Mouse (Mus musculus): ENCODE results near the gene Klkb1. TPM values are rescaled to one million over a fixed set of nuclear protein-coding genes. Genes with fewer than 3 reads are reported as not detected.

The Klkb1 gene
- polyA plus RNA-seq, 2 experiments: 4.3 to 6.0 TPM

GRCm38 (mm10) chr8:45304354-45304753 lies 9.7 kb upstream of the Klkb1 start:
- 57% methylated on average over 3 of the region's 3 CpGs for WGBS (ENCODE audit: insufficient replicate concordance)
- ATAC-seq (ENCODE audit: insufficient read depth) (no peak), DNase-seq (ENCODE audit: low read depth in 3 of 3, low spot score in 3 of 3) (no peak)
- Histone ChIP-seq H3K4me3 (ENCODE audit: insufficient read depth in 1 of 2, low read depth in 2 of 2, low read length in 2 of 2) (no peak overlapping the region), H3K4me2 (ENCODE audit: low read depth) (no peak overlapping the region), H3K9ac (replicated peaks) (no peak overlapping the region), H3K27ac (no peak overlapping the region), H3K36me3 (replicated peaks; ENCODE audit: control insufficient read depth, insufficient read depth, low read depth) (no peaks in the 10 kb centered on the region), H3K4me1 (replicated peaks; ENCODE audit: control insufficient read depth in 2 of 2, insufficient read depth in 2 of 2, low read length in 1 of 2) (no peaks in the 10 kb centered on the region), H3K27me3 (ENCODE audit: control insufficient read depth, insufficient read depth, low read length) (no peaks in the 10 kb centered on the region), H3K9me3 (ENCODE audit: control insufficient read depth, low read length) (no peaks in the 10 kb centered on the region)
- TF ChIP-seq CTCF (IDR thresholded peaks at IDR 0.05; ENCODE audit: low read depth) (no peak), EP300 (IDR thresholded peaks at IDR 0.05; ENCODE audit: low read depth) (no peak)

- Histone ChIP-seq H3K9me3 (ENCODE audit: control insufficient read depth, low read length) (no peaks in the 10 kb centered on the region), H3K9ac (replicated peaks) (no peak overlapping the region), H3K4me1 (replicated peaks; ENCODE audit: control insufficient read depth in 2 of 2, insufficient read depth in 2 of 2, low read length in 1 of 2) (no peaks in the 10 kb centered on the region), H3K4me3 (ENCODE audit: insufficient read depth in 1 of 2, low read depth in 2 of 2, low read length in 2 of 2) (no peak overlapping the region), H3K27ac (no peak overlapping the region), H3K4me2 (ENCODE audit: low read depth) (no peak overlapping the region), H3K27me3 (ENCODE audit: control insufficient read depth, insufficient read depth, low read length) (no peaks in the 10 kb centered on the region), H3K36me3 (replicated peaks; ENCODE audit: control insufficient read depth, insufficient read depth, low read depth) (no peaks in the 10 kb centered on the region)
- 72% methylated on average over 8 of the region's 8 CpGs for WGBS (ENCODE audit: insufficient replicate concordance)
- ATAC-seq (ENCODE audit: insufficient read depth) (no peak), DNase-seq (ENCODE audit: low read depth in 3 of 3, low spot score in 3 of 3) (no peak)
- TF ChIP-seq CTCF (IDR thresholded peaks at IDR 0.05; ENCODE audit: low read depth): no peak
Measured at GRCm38 (mm10) chr8:45302390-45302789, 7.7 kb upstream of the Klkb1 start.

GRCm38 (mm10) chr8:45295276-45295675 lies 617 bp upstream of the Klkb1 start:
- H3K36me3 ChIP-seq (replicated peaks; ENCODE audit: control insufficient read depth, insufficient read depth, low read depth): no peaks in the 10 kb centered on the region
- ATAC-seq (ENCODE audit: insufficient read depth): no peak
- 60% methylated on average over 6 of the region's 6 CpGs for WGBS (ENCODE audit: insufficient replicate concordance)
- H3K27me3 ChIP-seq (ENCODE audit: control insufficient read depth, insufficient read depth, low read length): no peaks in the 10 kb centered on the region
- peaks cover 0 to 4% of the 10 kb centered on the region in 2 experiments; a peak in 1 of 4 replicates for H3K4me1 ChIP-seq (replicated peaks; ENCODE audit: control insufficient read depth in 2 of 2, insufficient read depth in 2 of 2, low read length in 1 of 2)
- no peak overlapping the region for H3K4me2 ChIP-seq (ENCODE audit: low read depth)
- no peak overlapping the region for H3K9ac ChIP-seq (replicated peaks)
- no peak for DNase-seq (ENCODE audit: low read depth in 3 of 3, low spot score in 3 of 3)
- no peaks in the 10 kb centered on the region for H3K9me3 ChIP-seq (ENCODE audit: control insufficient read depth, low read length)
- TF ChIP-seq EP300 (IDR thresholded peaks at IDR 0.05; ENCODE audit: low read depth) (no peak), CTCF (IDR thresholded peaks at IDR 0.05; ENCODE audit: low read depth) (no peak)
- H3K27ac ChIP-seq: no peak overlapping the region
- no peak overlapping the region for H3K4me3 ChIP-seq (ENCODE audit: insufficient read depth in 1 of 2, low read depth in 2 of 2, low read length in 2 of 2)

- H3K4me3 ChIP-seq (ENCODE audit: insufficient read depth in 1 of 2, low read depth in 2 of 2, low read length in 2 of 2): no peak overlapping the region
- no peak for DNase-seq (ENCODE audit: low read depth in 3 of 3, low spot score in 3 of 3)
- H3K9me3 ChIP-seq (ENCODE audit: control insufficient read depth, low read length): no peaks in the 10 kb centered on the region
- no peak overlapping the region for H3K4me2 ChIP-seq (ENCODE audit: low read depth)
- peaks cover 0 to 4% of the 10 kb centered on the region in 2 experiments; a peak in 1 of 4 replicates for H3K4me1 ChIP-seq (replicated peaks; ENCODE audit: control insufficient read depth in 2 of 2, insufficient read depth in 2 of 2, low read length in 1 of 2)
- no peaks in the 10 kb centered on the region for H3K36me3 ChIP-seq (replicated peaks; ENCODE audit: control insufficient read depth, insufficient read depth, low read depth)
- no peak for TF ChIP-seq CTCF (IDR thresholded peaks at IDR 0.05; ENCODE audit: low read depth)
- TF ChIP-seq EP300 (IDR thresholded peaks at IDR 0.05; ENCODE audit: low read depth): no peak
- no peaks in the 10 kb centered on the region for H3K27me3 ChIP-seq (ENCODE audit: control insufficient read depth, insufficient read depth, low read length)
- no peak for ATAC-seq (ENCODE audit: insufficient read depth)
- no peak overlapping the region for H3K9ac ChIP-seq (replicated peaks)
- no peak overlapping the region for H3K27ac ChIP-seq
- WGBS (ENCODE audit: insufficient replicate concordance): 61% methylated on average over 2 of the region's 2 CpGs
Measured at GRCm38 (mm10) chr8:45291790-45292189, 2.9 kb downstream of the Klkb1 start.

- no peaks in the 10 kb centered on the region for H3K9me3 ChIP-seq (ENCODE audit: control insufficient read depth, low read length)
- no peak for TF ChIP-seq EP300 (IDR thresholded peaks at IDR 0.05; ENCODE audit: low read depth)
- TF ChIP-seq CTCF (IDR thresholded peaks at IDR 0.05; ENCODE audit: low read depth): no peak
- H3K9ac ChIP-seq (replicated peaks): no peak overlapping the region
- no peaks in the 10 kb centered on the region for H3K27me3 ChIP-seq (ENCODE audit: control insufficient read depth, insufficient read depth, low read length)
- no peak overlapping the region for H3K4me2 ChIP-seq (ENCODE audit: low read depth)
- H3K4me1 ChIP-seq (replicated peaks; ENCODE audit: control insufficient read depth in 2 of 2, insufficient read depth in 2 of 2, low read length in 1 of 2): no peaks in the 10 kb centered on the region; a peak in 1 of 4 replicates
- WGBS (ENCODE audit: insufficient replicate concordance): 59% methylated on average over 8 of the region's 8 CpGs
- H3K27ac ChIP-seq: no peak overlapping the region
- H3K36me3 ChIP-seq (replicated peaks; ENCODE audit: control insufficient read depth, insufficient read depth, low read depth): no peaks in the 10 kb centered on the region
- ATAC-seq (ENCODE audit: insufficient read depth) (peak; percentile 58; the same call in 1 of the 2 replicates), DNase-seq (ENCODE audit: low read depth in 3 of 3, low spot score in 3 of 3) (no peak)
- H3K4me3 ChIP-seq (ENCODE audit: insufficient read depth in 1 of 2, low read depth in 2 of 2, low read length in 2 of 2): no peak overlapping the region
Measured at GRCm38 (mm10) chr8:45281630-45282029, 13.0 kb downstream of the Klkb1 start.
